Mouse (Mus musculus) adrenal gland (tissue): ENCODE data around the gene Tbc1d2b.

Experiments
- intact Hi-C: fragments of 180-260 bp; cut with DNase I; formaldehyde crosslinking; loops from one replicate; pipeline ENCODE4 v1.15.1; 2025
- long read RNA-seq, 2 experiments: library from polyadenylated mRNA; unstranded; transcript quantifications; one replicate each; pipeline ENCODE4 v2.0.0; 2020; ENCODE audit warnings: borderline replicate concordance in 1 of 2; ENCODE audit not compliant: insufficient replicate concordance in 1 of 2

Gene Tbc1d2b
- long read RNA-seq, experiment 1, partial matches to known transcripts: 0 of 4 reads
- long read RNA-seq, experiment 1, other reads (novel, unspliced or antisense): 4 of 4 reads
- long read RNA-seq, experiment 2, partial matches to known transcripts: 1 of 4 reads
- long read RNA-seq, experiment 2, other reads (novel, unspliced or antisense): 3 of 4 reads

DNA sequence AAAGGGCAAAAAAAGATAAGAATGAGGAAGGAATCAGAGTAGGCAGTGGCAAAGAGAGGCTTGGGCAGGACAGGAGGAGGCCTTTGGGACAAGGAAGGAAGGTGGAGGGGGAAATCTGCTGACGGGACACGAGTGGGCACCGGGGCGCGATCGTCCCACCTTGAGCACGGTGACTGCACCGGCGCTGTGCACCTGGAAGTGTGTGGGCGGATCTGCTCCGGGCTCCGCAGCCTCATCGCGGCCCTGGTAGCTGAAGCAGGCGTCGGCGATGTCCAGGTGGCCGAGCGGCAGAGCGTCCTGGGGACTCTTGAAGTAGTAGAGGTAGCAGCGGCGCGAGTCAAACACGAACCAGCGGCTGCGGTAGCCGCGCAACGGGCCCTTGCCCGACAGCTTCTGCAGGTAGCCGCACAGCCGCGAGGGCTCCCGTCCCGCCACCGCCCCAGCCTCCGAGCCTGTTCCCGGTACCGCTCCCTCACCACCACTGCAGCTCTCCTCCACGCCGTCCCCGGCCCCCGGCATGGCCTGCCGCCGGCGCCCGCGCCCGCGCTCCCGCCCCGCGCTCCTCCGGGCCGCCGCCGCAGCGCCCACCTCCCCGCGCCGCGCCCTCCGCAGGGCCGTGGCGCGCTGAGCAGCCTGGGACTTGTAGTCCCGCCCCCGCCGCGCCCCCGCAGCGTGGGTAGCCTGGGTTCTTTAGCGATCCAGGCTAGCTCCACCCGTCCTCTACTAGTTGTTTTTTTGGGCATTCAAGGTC is at the start of gene Tbc1d2b:
Gene Tbc1d2b (minus strand): TSS at position 612 of the 751 bp plus-strand sequence.
- intact Hi-C loops: loop anchor here (5.0 kb wide), 1 partner anchor 63 kb away; no protein-coding TSS in a partner anchor

DNA sequence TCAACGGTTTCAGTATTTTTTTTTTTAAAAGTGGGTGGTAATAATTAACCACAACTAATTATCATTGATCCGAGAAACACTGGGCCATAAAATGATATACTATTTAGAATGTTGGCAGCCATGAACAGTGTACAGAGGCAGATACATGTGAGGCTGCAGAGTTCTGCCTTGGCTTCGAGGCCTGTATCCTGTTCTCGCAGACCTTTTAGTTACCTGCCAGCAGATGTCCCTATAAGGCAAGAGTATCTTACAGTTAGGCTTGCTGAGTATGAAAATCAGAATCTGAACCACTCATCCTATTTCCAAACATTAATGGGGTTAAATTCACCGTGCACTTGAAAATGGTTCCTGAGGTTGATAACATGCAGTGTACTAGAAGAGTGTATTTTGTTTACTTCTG is 45.7 kb upstream of the Tbc1d2b start:
- intact Hi-C loops: loop anchor here (10.0 kb wide), 1 partner anchor 111 kb away; no protein-coding TSS in a partner anchor

DNA sequence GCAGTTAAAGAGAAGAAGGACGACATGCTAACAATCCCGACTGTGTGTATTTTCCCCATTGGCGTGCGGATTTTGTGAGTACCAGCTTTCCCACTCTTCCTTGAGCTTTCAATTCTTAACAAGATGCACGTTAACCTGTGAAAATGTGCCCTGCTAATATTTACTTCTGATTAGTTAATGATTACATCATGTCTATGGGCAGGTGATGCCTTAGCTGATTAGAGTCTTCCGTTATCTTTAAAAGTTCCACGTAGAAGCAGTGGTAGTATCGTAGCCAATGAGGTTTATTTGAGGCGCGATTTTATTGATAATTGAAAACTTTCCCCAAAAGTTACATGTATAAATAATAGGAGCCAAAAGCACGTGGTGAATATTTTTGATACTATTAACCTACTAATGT is 45.1 kb upstream of the Tbc1d2b start:
- intact Hi-C loops: loop anchor here (10.0 kb wide), 1 partner anchor 111 kb away; no protein-coding TSS in a partner anchor

DNA sequence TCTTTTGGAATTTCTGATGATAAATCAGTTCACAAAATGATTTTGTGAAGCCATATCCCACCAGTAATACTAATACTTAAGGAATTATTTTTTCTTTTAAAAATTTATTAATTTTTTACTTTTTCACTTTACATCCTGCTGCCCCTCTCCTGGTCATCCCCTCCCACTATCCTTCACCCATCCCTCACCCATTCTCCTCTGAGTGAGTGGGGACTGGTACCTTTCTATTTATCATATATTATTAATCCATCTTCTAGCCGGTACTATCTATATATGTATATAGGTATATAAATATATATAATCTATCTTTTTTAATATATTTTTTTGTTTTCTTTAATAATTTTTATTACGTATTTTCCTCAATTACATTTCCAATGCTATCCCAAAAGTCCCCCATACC is 33.6 kb upstream of the Tbc1d2b start:
- intact Hi-C loops: no loop called here

DNA sequence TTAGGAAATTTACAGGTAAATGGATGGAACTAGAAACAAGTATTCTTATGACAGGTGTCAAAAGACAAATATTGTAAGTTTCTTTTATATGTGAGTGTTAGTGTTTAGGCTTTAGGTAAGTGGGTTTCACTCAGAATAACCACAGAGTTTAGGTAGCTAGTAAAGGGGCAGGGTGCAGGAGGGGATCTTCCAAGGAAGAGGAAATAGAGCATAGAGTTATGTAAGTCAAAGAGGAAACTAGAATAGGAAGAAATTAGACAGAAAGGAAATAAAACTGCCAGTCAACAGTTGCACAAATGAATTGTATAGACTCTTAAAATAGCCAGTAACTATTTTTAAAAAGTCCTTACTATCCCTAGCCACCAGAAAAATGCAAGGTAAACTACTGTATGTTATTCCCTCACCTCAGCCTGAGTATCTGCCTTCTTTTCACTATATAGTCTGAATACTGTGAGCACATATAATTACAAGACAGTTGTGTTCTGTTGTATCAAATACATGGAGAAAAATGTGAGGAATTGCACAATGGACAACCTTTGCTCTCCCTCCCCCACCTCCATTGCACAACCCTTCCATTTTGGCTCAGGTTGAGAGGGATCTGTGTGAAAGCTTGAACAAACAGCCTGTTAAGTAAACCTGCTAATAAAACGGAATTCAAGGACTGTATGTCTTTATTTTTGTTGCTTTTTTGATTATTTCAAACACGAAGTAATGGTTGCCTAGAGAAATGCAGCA is 32.7 kb upstream of the Tbc1d2b start:
- intact Hi-C loops: no loop called here

DNA sequence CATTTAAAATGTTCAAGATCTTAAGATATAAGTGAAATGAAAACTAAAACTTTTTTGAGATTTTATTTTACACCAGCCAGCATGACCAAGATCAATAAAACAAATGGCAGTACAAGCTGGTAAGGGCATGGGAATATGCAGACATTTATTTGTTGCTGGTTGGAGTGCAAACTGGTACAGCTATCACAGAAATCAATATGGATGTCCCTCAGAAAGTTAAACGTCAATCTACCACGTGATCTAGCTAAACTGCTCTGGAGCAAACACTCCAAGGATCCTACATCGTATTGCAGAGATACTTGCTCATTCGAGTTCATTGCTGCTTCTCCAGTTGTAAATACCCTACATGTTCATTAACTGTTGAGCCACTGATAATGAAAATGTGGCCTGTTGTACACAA is 32.1 kb upstream of the Tbc1d2b start:
- intact Hi-C loops: no loop called here

DNA sequence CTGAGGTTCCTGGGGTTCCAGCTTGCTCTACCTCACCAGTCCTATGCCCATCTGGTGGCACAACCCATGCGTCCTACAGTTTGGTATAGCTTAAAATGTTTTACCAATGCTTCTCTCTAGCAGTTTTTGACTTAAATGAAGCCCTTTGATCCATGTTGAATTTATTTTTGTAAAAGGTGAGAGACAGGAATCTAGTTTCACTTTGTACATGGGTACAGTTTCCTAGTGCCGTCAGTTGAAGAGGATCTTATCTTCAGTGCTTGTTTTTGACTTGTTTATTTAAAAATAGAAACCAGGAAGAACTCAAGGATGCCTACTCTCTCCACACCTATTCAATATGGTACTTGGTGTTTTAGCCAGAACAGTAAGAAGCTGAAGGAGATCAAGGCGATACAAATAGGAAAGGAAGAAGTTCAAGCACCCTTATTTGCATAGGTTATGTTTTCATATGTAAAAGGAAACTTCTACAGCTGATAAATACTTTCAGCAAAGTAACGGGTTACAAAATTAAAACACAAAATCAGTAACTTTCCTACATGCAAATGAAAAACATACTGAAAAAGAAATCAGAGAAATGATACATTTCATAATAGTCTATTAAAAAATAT is 30.6 kb upstream of the Tbc1d2b start:
- intact Hi-C loops: no loop called here

DNA sequence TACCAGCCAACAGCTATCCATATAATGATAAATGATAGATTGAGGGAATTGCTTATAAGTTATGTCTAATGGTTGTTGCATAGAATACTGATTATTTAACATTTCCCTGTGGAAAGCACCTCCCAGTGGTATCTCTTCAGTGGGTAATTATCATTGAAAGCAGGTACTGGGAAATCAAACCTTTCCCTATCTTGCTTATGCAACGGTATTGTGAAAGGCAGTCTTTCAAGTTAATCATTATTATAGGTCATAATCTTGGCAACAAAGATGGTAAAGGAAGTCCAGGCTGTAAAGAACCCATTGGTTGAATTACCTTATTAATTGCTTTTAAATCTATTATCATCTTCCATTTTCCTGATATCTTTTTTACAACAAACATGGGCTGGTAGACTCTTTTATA is 27.0 kb upstream of the Tbc1d2b start:
- intact Hi-C loops: no loop called here

DNA sequence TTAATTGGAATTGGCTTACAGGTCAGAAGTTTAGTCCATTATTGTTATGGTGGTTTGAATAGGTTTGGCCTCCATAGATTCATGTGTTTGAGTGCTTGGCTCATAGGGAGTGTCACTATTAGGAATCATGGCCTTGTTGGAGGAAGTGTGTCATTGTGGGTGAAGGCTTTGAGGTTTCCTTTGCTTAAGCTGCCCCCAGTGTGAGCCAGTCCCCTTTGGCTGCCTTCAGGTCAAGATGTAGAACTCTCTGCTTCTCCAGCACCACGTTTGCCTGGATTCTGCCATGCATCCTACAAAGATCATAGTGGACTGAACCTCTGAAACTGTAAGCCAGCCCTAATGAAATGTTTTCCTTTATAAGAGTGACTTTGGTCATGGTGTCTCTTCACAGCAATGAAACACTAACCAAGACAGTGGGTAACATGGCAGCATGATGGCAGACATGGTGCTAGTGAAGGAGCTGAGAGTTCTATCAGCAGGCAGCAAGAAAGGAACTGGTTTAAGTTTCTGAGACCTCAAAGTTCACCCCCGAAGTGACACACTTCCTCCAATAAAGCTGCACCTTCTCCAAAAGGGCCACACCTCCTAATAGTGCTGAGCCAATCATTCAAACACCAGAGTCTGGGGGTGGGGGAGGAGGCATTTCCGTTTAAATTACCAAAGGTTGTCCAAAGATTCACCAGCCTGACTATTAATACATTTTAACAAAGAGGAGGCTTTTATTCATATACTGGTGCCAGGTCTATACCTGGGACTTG is 23.2 kb upstream of the Tbc1d2b start:
- intact Hi-C loops: no loop called here

DNA sequence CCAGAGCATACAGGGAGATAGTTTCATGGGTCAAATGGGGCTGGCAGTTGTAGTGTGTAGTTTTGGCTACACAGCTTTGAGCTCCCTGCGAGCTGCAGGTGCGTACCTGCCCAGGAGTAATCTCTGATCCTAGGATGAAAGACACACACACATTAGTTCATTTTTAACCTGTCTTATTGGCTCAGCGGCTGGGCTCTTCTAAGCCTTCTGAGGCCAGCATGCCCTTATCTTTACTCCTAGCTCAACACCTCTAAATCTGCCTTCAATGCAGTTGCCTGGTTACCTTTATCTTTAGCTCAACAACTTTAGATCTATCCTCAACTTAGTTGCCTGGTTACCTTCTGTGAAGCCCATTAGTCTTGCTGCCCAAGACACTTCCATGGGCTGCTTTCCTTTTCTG is 7.8 kb upstream of the Tbc1d2b start:
- intact Hi-C loops: no loop called here

DNA sequence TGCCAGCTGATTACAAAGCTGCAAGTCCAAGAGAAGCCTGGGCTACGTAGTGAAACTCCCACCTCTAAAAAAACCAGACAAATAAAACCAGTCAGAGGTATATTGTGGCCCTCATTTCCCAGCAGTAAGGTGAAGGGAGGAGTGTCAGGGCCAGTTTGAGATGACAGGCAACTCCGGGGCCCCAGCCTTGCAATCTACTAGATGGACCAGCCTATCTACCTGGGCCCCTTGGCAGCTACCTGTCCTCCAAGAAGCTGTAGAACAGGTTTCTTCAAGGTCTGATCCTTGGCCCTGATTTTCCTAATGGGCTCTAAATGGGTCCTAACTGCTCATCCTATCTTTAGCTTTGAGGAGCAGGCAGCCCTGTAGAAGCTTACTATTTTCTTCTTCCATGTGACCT is 7.3 kb upstream of the Tbc1d2b start:
- intact Hi-C loops: no loop called here

DNA sequence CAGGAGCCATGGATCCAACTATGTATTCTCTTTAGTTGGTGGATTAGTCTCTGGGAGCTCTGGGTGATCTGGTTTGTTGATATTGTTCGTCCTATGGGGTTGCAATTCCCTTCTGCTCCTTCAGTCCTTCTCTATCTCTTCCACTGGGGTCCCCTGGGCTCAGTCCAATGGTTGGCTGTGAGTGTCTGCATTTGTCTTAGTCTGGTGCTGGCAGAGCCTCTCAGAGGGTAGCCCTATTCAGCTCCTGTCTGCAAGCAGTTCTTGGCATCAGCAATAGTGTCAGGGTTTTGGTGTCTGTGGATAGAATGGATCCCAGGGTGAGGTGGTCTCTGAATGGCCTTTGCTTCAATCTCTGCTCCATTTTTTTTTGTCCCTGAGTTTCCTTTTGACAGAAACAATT is 6.2 kb upstream of the Tbc1d2b start:
- intact Hi-C loops: no loop called here

DNA sequence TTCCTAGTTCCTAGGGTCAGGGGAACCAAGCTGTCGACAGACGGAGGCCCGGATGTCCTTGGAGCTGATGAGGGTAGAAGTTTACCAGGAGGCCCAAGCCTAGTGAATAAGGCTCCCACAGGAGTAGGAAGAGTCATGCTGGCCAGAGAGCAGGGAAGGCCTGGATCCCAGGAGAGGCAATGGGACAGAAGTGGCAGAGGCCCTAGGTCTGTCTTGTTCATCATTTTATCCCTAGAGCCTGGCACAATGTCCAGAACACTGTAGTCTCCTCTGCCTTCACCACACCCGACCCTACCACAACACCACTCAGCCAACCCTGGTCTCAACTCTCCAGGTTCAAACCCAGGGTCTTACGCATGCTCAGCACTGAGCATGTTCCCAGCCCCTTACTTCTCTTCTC is 5.3 kb upstream of the Tbc1d2b start:
- intact Hi-C loops: no loop called here

DNA sequence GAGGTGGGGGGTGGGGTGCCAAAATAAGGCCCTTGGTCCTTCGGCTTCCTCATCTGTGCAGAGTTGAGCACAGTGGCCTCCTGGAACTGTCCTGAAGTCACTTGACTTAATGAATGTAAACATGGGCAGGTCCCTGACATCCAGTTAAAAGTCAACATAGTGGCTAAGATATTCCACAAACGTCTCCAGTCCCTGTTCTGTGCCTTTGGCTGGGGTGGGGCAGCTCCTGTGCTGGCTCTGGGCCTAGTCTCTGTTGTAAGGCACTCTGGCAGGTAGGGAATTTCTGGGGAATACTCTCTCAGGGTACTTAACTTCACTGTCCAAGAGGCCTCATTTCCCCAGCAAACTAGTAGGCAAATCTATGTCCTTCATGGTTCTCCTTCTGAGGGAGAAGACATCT is 4.9 kb upstream of the Tbc1d2b start:
- intact Hi-C loops: no loop called here

DNA sequence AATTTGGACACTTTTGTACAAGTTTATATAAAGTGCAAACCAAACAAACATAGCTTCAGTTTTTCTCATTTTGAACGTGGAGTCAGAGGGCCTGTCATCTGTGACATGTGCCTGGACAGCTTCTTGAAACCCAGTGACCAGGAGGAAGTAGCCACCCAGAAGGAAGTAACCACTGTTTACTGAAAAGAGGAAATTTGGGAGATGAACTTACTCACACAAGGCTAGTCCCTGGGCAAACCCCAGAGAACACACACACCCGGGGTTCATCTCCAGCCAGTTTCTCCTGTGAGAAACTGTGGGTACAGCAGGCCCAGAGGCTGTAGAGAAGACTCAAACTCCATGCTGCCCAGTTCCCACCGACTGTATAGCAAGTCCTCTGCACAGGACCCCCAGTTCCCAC is 3.9 kb upstream of the Tbc1d2b start:
- intact Hi-C loops: loop anchor here (5.0 kb wide), 1 partner anchor 67 kb away; no protein-coding TSS in a partner anchor

DNA sequence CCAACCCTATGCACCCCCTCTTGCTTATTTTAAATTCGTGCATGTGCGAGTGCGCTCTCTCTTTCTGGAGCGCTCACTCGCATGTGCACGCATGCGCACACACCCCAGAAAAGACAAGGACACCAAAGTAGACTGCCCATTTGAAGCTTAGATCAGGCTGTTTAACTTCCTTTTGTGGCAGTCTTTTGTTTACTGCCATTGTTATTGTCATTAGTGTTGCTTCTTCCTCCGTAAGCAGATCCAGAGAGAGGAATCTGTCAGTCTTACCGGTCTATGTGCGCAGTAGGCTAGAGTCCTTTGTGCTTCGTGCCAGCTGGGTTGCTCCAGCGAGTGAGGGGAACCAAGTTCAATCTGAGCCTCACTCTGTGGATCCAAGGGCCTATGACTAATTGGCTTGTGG is 1.7 kb upstream of the Tbc1d2b start:
- intact Hi-C loops: loop anchor here (5.0 kb wide), 1 partner anchor 65 kb away; no protein-coding TSS in a partner anchor

DNA sequence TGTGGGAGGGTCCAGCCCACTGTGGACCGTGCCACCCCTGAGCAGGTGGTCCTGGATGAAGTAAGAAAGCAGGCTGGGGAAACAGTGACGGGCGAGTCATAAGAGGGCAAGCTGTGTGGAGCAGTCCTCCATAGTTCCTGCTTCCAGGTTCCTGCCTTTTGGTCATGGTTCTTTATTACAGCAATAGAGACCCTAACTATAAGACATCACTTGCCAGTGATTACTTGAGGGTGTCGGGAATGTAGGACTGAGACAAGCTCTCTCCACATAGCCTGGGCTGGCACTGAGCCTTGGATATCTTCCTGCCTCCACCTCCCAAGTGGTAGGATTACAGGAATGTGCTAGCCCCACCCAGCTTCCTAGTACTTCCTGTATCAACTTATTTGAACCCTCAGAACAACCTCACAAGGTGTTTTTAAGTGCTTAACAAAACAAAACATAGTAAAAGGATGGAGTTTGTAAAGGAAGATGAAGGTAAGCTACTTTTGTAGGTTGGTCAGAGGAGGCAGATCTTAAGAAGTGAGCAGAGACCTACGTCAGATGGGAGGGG is 1.0 kb upstream of the Tbc1d2b start:
- intact Hi-C loops: loop anchor here (5.0 kb wide), 1 partner anchor 64 kb away; no protein-coding TSS in a partner anchor

DNA sequence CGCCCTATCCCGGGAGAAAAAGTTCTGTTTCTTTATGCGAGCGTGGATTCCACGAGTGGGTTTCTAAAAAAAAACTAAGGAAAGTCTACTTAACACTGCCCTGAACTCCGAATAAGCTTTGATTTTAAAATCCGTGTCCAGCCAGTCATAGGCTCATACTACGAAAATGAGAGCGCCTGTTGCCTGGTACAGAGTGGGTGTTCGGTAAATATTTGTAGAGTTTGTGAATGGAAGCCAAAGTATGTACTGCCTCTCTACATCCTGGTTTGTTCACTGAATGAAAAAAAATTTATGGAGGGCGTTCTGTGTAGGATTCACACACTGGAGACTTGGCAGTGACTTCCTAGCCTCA is 316 bp upstream of the Tbc1d2b start:
- intact Hi-C loops: loop anchor here (5.0 kb wide), 1 partner anchor 64 kb away; no protein-coding TSS in a partner anchor

DNA sequence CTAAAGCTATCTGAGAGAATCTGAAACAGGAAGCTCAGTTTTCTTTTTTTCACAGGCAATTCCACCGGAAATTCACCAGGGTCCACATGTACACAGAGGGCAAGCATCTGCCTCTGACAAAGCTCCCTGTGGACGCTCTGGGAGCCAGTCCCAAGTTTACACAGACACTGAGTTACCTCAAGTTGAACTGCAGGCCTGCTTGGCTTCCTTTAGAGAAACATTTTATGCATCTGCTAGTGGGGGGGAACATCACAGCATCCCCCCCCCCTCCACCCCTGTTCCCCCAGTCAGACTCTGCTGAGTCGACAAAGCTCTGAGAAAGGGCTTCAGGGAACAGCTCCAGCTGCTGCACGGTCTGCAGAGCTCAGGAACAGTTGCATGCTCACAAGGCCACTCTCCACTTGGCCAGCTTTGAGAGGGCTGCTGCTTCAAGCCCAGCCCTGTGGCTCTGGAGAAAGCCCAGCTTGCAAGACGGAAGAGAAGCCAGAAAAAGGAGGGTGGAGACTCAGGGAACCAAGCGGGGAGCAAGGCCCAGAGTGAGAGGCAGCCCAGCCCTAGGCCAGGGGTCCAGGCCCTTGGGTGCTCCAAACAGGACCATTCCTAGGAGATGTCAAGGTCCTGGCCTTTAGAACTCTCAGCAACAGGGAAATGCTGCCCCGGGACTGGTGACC is 1.5 kb downstream of the Tbc1d2b start:
- intact Hi-C loops: no loop called here

DNA sequence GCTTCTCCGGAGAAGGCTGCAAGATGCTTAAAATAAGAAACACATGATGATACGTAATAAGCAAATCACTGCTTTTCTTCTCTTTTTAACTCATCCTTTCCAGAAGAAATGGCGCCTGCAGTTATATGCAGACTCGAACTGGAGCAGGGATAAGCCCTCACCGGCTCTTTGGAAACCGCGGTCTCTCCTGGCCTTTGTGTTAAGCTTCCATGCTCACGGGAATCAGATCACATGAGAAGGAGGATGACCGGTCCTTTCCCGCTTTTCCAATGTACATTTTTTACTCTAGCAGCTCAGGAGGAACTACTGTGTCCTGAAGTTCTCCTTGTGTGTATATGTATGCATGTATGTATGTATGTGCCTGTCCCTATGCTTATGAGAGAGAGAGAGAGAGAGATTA is 3.7 kb downstream of the Tbc1d2b start:
- intact Hi-C loops: no loop called here
